Mouse (Mus musculus) liver, embryonic 11.5 days (tissue): ENCODE results near the gene Zfp146. TPM values are rescaled to one million over a fixed set of nuclear protein-coding genes. Genes with fewer than 3 reads are reported as not detected.
"Not testable (repeated sequence)": the region's sequence is repeated elsewhere in the genome, so short reads cannot be mapped to it uniquely, and the experiment has no call there.

Source experiments
- ATAC-seq: fragments of 200-750 bp; cut with Nextera tagmentation; replicated peaks from 2 replicates; pipeline ENCODE4 v1.8.0; 2017; ENCODE audit warnings: moderate number of reproducible peaks, mild to moderate bottlenecking, moderate TSS enrichment, moderate library complexity; ENCODE audit not compliant: low FRiP score
- DNase-seq: peaks from one replicate; pipeline ENCODE4 v3.0.0-alpha.2; 2017; ENCODE audit warnings: low spot score
- H3K27ac ChIP-seq: fragments of 300-500 bp; sonication (generic); 2 replicates; pipeline ENCODE4 v1.5.1; 2014; ENCODE audit warnings: mild to moderate bottlenecking, low read depth, low read length, control low read depth
- H3K27me3 ChIP-seq: fragments of 300-500 bp; sonication (generic); replicated peaks from 2 replicates; pipeline ENCODE4 v1.6.1; 2014; ENCODE audit warnings: low read length, mixed read lengths; ENCODE audit not compliant: control insufficient read depth, insufficient read depth
- H3K36me3 ChIP-seq: fragments of 300-500 bp; sonication (generic); 2 replicates; pipeline ENCODE4 v1.6.1; 2014; ENCODE audit warnings: mild to moderate bottlenecking, low read length, moderate library complexity, mixed read lengths; ENCODE audit not compliant: control insufficient read depth, insufficient read depth
- H3K4me1 ChIP-seq: fragments of 300-500 bp; sonication (generic); replicated peaks from 2 replicates; pipeline ENCODE4 v1.6.1; 2014; ENCODE audit warnings: low read length, mixed read lengths; ENCODE audit not compliant: control insufficient read depth, insufficient read depth
- H3K4me2 ChIP-seq: fragments of 300-500 bp; sonication (generic); 2 replicates; pipeline ENCODE4 v1.6.1; 2014; ENCODE audit warnings: mild to moderate bottlenecking, control low read depth, moderate library complexity
- H3K4me3 ChIP-seq: fragments of 300-500 bp; sonication (generic); 2 replicates; pipeline ENCODE4 v1.5.1; 2014; ENCODE audit warnings: low read depth, low read length, control low read depth
- H3K9ac ChIP-seq: fragments of 300-500 bp; sonication (generic); 2 replicates; pipeline ENCODE4 v1.6.1; 2014; ENCODE audit warnings: low read depth, low read length, control low read depth
- H3K9me3 ChIP-seq: fragments of 300-500 bp; sonication (generic); 2 replicates; pipeline ENCODE4 v1.6.1; 2016; ENCODE audit warnings: low read length, inconsistent platforms, mixed read lengths; ENCODE audit not compliant: control insufficient read depth
- WGBS: fragments of 180-500 bp; shearing (Covaris S2); extraction: QIAGEN DNeasy Blood & Tissue Kit; methylation state at CpG from one replicate; pipeline ENCODE4 v1.1.7; 2014; 5-methylcytosine and 5-hydroxymethylcytosine counted together
- polyA plus RNA-seq: library from polyadenylated mRNA; unstranded; fragments of >200 nt; fragmentation: Nextera tagmentation; extraction: Ambion mirVana; gene quantifications from 2 replicates; pipeline ENCODE4 v1.2.1, GENCODE M21; 2014

Gene Zfp146
- polyA plus RNA-seq, 1 experiment from 2014 or later, result 7.5 TPM

- Histone ChIP-seq H3K4me2 (peak within 1 kb of the TSS; percentile 67), H3K9me3 (no peaks in the 10 kb centered on the region), H3K9ac (peak within 1 kb of the TSS; percentile 26; the same call in 1 of the 2 replicates), H3K27me3 (no peaks in the 10 kb centered on the region), H3K4me3 (peak within 1 kb of the TSS; percentile 38), H3K27ac (0 out of 2 replicates have a peak within 1 kb of the TSS, but pooled peaks have one; percentile 13), H3K36me3 (peaks cover 26% of the 10 kb centered on the region), H3K4me1 (peaks cover 11% of the 10 kb centered on the region)
- ATAC-seq, result peak; percentile 89
- DNase-seq, result peak; percentile 80
- under 1% methylated on average over 11 of the region's 11 CpGs for WGBS
Observed at GRCm38 (mm10) chr7:30183879-30184289, 14.3 kb upstream of the Zfp146 start, which contains the start of gene Cox7a1. TSS of gene Cox7a1 (plus strand) at chr7:30184144.

- not testable (repeated sequence) for H3K9me3 ChIP-seq, H3K27ac ChIP-seq, H3K4me3 ChIP-seq, ATAC-seq, H3K9ac ChIP-seq, H3K27me3 ChIP-seq, DNase-seq
- 68% methylated on average over 7 of the region's 7 CpGs for WGBS
- H3K4me2 ChIP-seq, result peak overlapping the region; percentile 67; the same call in 1 of the 2 replicates
- H3K4me1 ChIP-seq, result peaks cover 11% of the 10 kb centered on the region
- peaks cover 23% of the 10 kb centered on the region for H3K36me3 ChIP-seq
Observed at GRCm38 (mm10) chr7:30183189-30183588, 13.6 kb upstream of the Zfp146 start.

- not testable (repeated sequence) for H3K9me3 ChIP-seq, DNase-seq, H3K4me3 ChIP-seq, H3K27ac ChIP-seq, H3K4me2 ChIP-seq, ATAC-seq, H3K27me3 ChIP-seq, H3K9ac ChIP-seq
- WGBS, result 92% methylated on average over 10 of the region's 10 CpGs
- Histone ChIP-seq H3K36me3 (peaks cover 14% of the 10 kb centered on the region; the same call in 1 of the 2 replicates), H3K4me1 (peaks cover 11% of the 10 kb centered on the region)
Observed at GRCm38 (mm10) chr7:30181929-30182328, 12.4 kb upstream of the Zfp146 start.

GRCm38 (mm10) chr7:30181308-30181707, 11.8 kb upstream of the Zfp146 start:
- H3K36me3 ChIP-seq, result peaks cover 12% of the 10 kb centered on the region; the same call in 1 of the 2 replicates
- H3K4me3 ChIP-seq, result no peak overlapping the region
- no peak overlapping the region for H3K27ac ChIP-seq
- peak; percentile 63 for DNase-seq
- H3K9me3 ChIP-seq, result no peaks in the 10 kb centered on the region
- no peaks in the 10 kb centered on the region for H3K27me3 ChIP-seq
- WGBS, result 2% methylated on average over 4 of the region's 4 CpGs
- ATAC-seq, result no peak
- no peak overlapping the region for H3K4me2 ChIP-seq
- H3K9ac ChIP-seq, result no peak overlapping the region
- H3K4me1 ChIP-seq, result peaks cover 11% of the 10 kb centered on the region

GRCm38 (mm10) chr7:30178256-30178655, 8.7 kb upstream of the Zfp146 start:
- no peak overlapping the region for H3K27ac ChIP-seq
- H3K4me1 ChIP-seq, result no peaks in the 10 kb centered on the region
- 78% methylated on average over 11 of the region's 11 CpGs for WGBS
- ATAC-seq, result no peak
- no peaks in the 10 kb centered on the region for H3K27me3 ChIP-seq
- H3K4me2 ChIP-seq, result no peak overlapping the region
- H3K36me3 ChIP-seq, result peaks cover 10% of the 10 kb centered on the region; the same call in 1 of the 2 replicates
- no peak overlapping the region for H3K4me3 ChIP-seq
- H3K9me3 ChIP-seq, result no peaks in the 10 kb centered on the region
- DNase-seq, result no peak
- H3K9ac ChIP-seq, result no peak overlapping the region

GRCm38 (mm10) chr7:30176474-30176873, 6.9 kb upstream of the Zfp146 start:
- Histone ChIP-seq H3K4me2 (no peak overlapping the region), H3K9me3 (no peaks in the 10 kb centered on the region), H3K9ac (no peak overlapping the region), H3K27ac (no peak overlapping the region), H3K4me3 (no peak overlapping the region), H3K36me3 (peaks cover 10% of the 10 kb centered on the region; the same call in 1 of the 2 replicates), H3K4me1 (no peaks in the 10 kb centered on the region), H3K27me3 (no peaks in the 10 kb centered on the region)
- ATAC-seq (no peak), DNase-seq (no peak)
- WGBS, result 63% methylated on average over 12 of the region's 12 CpGs

GRCm38 (mm10) chr7:30170283-30170951, 867 bp upstream of the Zfp146 start:
- DNase-seq (no peak), ATAC-seq (peak; percentile 13; the same call in 1 of the 2 replicates)
- H3K4me2 ChIP-seq, result peak overlapping the region; percentile 72
- H3K36me3 ChIP-seq, result peaks cover 24% of the 10 kb centered on the region
- peaks cover 21% of the 10 kb centered on the region for H3K9me3 ChIP-seq
- H3K27ac ChIP-seq, result 0 out of 2 replicates have a peak overlapping the region, but pooled peaks have one; percentile 2
- H3K4me1 ChIP-seq, result peaks cover 11% of the 10 kb centered on the region; the same call in 1 of the 2 replicates
- no peaks in the 10 kb centered on the region for H3K27me3 ChIP-seq
- H3K9ac ChIP-seq, result peak overlapping the region; percentile 91
- WGBS, result 21% methylated on average over 11 of the region's 11 CpGs
- peak overlapping the region; percentile 75 for H3K4me3 ChIP-seq

- DNase-seq, result no peak
- Histone ChIP-seq H3K27me3 (no peaks in the 10 kb centered on the region), H3K4me3 (peak overlapping the region; percentile 75), H3K9ac (peak overlapping the region; percentile 91), H3K9me3 (peaks cover 32% of the 10 kb centered on the region), H3K4me2 (peak overlapping the region; percentile 72), H3K27ac (peak overlapping the region; percentile 85), H3K4me1 (peaks cover 11% of the 10 kb centered on the region; the same call in 1 of the 2 replicates), H3K36me3 (peaks cover 34% of the 10 kb centered on the region)
- 2% methylated on average over 21 of the region's 21 CpGs for WGBS
- ATAC-seq, result peak; percentile 32; the same call in 1 of the 2 replicates
Observed at GRCm38 (mm10) chr7:30168914-30169582, 502 bp downstream of the Zfp146 start.
